Mouse (Mus musculus) hindbrain, embryonic 14.5 days (tissue): Measurements from ENCODE around the gene Cited2. TPM values are rescaled to one million over a fixed set of nuclear protein-coding genes. Genes with fewer than 3 reads are reported as not detected.
A peak's percentile ranks its signal among the peaks of the same experiment; 100 is the strongest.

Source experiments
- ATAC-seq: fragments of 200-750 bp; cut with Nextera tagmentation; 2 replicates; pipeline ENCODE4 v1.8.0; 2017; ENCODE audit warnings: moderate number of reproducible peaks, mild to moderate bottlenecking, moderate TSS enrichment, moderate library complexity; ENCODE audit not compliant: low FRiP score
- DNase-seq: peaks from one replicate; pipeline ENCODE4 v3.0.0-alpha.2; 2015; ENCODE audit warnings: low spot score
- H3K27ac ChIP-seq: fragments of 300-500 bp; sonication (generic); 2 replicates; pipeline ENCODE4 v1.5.1; 2014; ENCODE audit warnings: mild to moderate bottlenecking, moderate library complexity
- H3K27me3 ChIP-seq: fragments of 300-500 bp; sonication (generic); 2 replicates; pipeline ENCODE4 v1.6.1; 2014; ENCODE audit warnings: mild to moderate bottlenecking, low read length, mixed read lengths; ENCODE audit not compliant: control insufficient read depth, insufficient read depth
- H3K36me3 ChIP-seq: fragments of 300-500 bp; sonication (generic); replicated peaks from 2 replicates; pipeline ENCODE4 v1.6.1; 2014; ENCODE audit not compliant: control insufficient read depth, insufficient read depth
- H3K4me1 ChIP-seq: fragments of 300-500 bp; sonication (generic); replicated peaks from 2 replicates; pipeline ENCODE4 v1.6.1; 2014; ENCODE audit warnings: antibody characterized with exemption, low read length, mixed read lengths; ENCODE audit not compliant: control insufficient read depth, insufficient read depth
- H3K4me2 ChIP-seq: fragments of 300-500 bp; sonication (generic); replicated peaks from 2 replicates; pipeline ENCODE4 v1.6.1; 2014; ENCODE audit warnings: mild to moderate bottlenecking, moderate library complexity
- H3K4me3 ChIP-seq: fragments of 300-500 bp; sonication (generic); replicated peaks from 2 replicates; pipeline ENCODE4 v1.5.1; 2014; ENCODE audit warnings: mild to moderate bottlenecking, low read length
- H3K9ac ChIP-seq: fragments of 300-500 bp; sonication (generic); 2 replicates; pipeline ENCODE4 v1.6.1; 2014
- H3K9me3 ChIP-seq: fragments of 300-500 bp; sonication (generic); 2 replicates; pipeline ENCODE4 v1.6.1; 2016; ENCODE audit warnings: low read length; ENCODE audit not compliant: control insufficient read depth
- WGBS: fragments of 180-500 bp; shearing (Covaris S2); extraction: QIAGEN DNeasy Blood & Tissue Kit; methylation state at CpG from one replicate; pipeline ENCODE4 v1.1.7; 2014; 5-methylcytosine and 5-hydroxymethylcytosine counted together
- polyA plus RNA-seq: library from polyadenylated mRNA; unstranded; fragments of >200 nt; fragmentation: Nextera tagmentation; extraction: Ambion mirVana; gene quantifications from 2 replicates; pipeline ENCODE4 v1.2.1, GENCODE M21; 2014

The Cited2 gene
- polyA plus RNA-seq, 1 experiment from 2014 or later: 82.2 TPM

DNA sequence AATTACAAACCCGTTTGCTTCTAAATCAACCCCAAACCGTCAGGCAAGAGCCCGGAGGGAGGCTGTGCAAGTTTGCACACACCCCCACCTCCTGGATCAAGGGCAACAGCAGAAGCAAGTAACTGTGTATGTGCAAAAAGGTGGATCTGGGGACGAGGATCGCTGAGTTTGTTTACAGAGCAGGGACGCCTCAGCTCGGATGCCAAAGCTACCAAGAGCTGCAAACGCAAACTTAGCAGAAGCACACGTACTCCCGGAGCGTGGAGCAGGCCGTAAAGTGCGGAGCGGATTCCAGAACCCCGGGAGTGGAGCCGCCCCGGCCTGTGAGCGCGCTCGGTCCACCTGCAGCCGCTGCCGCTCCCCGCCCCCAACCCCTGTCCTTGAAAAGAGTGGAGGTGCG, 860 bp upstream of the Cited2 start:
- Histone ChIP-seq H3K27ac (peak overlapping the region; percentile 99), H3K36me3 (0 out of 2 replicates have a peak, but pooled peaks cover 6% of the 10 kb centered on the region), H3K9ac (peak overlapping the region; percentile 96), H3K27me3 (no peaks in the 10 kb centered on the region), H3K4me2 (peak overlapping the region; percentile 72), H3K9me3 (no peaks in the 10 kb centered on the region), H3K4me1 (peaks cover 21% of the 10 kb centered on the region; the same call in 1 of the 2 replicates), H3K4me3 (peak overlapping the region; percentile 84)
- under 1% methylated on average over 24 of the region's 24 CpGs for WGBS
- DNase-seq (peak; percentile 96), ATAC-seq (peak; percentile 86)

DNA sequence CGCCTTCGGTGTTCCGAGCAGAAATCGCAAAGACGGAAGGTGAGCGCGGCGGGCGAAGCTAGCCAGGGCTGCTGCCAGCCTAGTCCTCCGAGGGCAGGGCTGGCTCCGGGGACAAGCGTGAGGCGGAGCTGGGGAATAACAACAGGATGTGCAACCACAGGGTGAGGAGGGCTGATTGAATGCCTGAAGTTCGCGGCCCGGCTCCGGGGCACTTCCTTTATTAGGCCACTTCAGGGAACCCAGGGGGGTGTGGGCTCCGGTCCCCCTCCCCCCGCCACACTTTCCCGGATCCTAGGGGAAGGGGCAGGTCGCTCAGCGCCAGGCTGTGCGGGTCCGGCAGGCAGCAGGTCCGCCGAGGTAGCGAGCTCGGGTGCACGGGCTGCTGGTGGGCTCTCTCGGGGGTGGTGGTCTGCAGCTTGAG, 413 bp downstream of the Cited2 start:
- Histone ChIP-seq H3K36me3 (0 out of 2 replicates have a peak, but pooled peaks cover 6% of the 10 kb centered on the region), H3K27ac (peak overlapping the region; percentile 99), H3K4me1 (peaks cover 28% of the 10 kb centered on the region; the same call in 1 of the 2 replicates), H3K4me2 (peak overlapping the region; percentile 57), H3K4me3 (peak overlapping the region; percentile 84), H3K27me3 (no peaks in the 10 kb centered on the region), H3K9ac (peak overlapping the region; percentile 96), H3K9me3 (no peaks in the 10 kb centered on the region)
- DNase-seq: peak; percentile 57
- under 1% methylated on average over 30 of the region's 30 CpGs for WGBS
- peak; percentile 47 for ATAC-seq

DNA sequence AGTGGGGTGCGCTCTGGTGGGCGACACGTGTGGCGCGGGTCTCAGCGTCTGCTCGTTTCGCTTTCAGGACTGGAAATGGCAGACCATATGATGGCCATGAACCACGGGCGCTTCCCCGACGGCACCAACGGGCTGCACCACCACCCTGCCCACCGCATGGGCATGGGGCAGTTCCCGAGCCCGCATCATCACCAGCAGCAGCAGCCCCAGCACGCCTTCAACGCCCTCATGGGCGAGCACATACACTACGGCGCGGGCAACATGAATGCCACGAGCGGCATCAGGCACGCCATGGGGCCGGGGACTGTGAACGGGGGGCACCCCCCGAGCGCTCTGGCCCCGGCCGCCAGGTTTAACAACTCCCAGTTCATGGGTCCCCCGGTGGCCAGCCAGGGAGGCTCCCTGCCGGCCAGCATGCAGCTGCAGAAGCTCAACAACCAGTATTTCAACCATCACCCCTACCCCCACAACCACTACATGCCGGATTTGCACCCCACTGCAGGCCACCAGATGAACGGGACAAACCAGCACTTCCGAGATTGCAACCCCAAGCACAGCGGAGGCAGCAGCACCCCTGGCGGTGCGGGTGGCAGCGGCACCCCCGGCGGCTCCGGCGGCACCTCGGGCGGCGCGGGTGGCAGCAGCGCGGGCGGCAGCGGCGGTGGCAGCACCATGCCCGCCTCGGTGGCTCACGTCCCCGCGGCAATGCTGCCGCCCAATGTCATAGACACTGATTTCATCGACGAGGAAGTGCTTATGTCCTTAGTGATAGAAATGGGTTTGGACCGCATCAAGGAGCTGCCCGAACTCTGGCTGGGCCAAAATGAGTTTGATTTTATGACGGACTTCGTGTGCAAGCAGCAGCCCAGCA, 1.1 kb downstream of the Cited2 start:
- peak overlapping the region; percentile 99 for H3K27ac ChIP-seq
- under 1% methylated on average over 62 of the region's 65 CpGs for WGBS
- H3K9ac ChIP-seq: peak overlapping the region; percentile 96

GRCm38 (mm10) chr10:17725037-17725584, 2.1 kb downstream of the Cited2 start:
- peaks cover 28% of the 10 kb centered on the region; the same call in 1 of the 2 replicates for H3K4me1 ChIP-seq
- H3K4me3 ChIP-seq: peak overlapping the region; percentile 84
- H3K4me2 ChIP-seq: peak overlapping the region; percentile 57
- peak; percentile 28 for DNase-seq
- 14% methylated on average over 8 of the region's 8 CpGs for WGBS
- H3K9me3 ChIP-seq: no peaks in the 10 kb centered on the region
- H3K9ac ChIP-seq: peak overlapping the region; percentile 96
- no peaks in the 10 kb centered on the region for H3K27me3 ChIP-seq
- H3K27ac ChIP-seq: peak overlapping the region; percentile 99
- 0 out of 2 replicates have a peak, but pooled peaks cover 6% of the 10 kb centered on the region for H3K36me3 ChIP-seq
- no peak for ATAC-seq

More for the DNA sequence above, 1.1 kb downstream of the Cited2 start:
- H3K9me3 ChIP-seq: no peaks in the 10 kb centered on the region
- peak overlapping the region; percentile 57 for H3K4me2 ChIP-seq
- DNase-seq (peak; percentile 50), ATAC-seq (peak; percentile 24)
- 0 out of 2 replicates have a peak, but pooled peaks cover 6% of the 10 kb centered on the region for H3K36me3 ChIP-seq
- no peaks in the 10 kb centered on the region for H3K27me3 ChIP-seq
- peak overlapping the region; percentile 84 for H3K4me3 ChIP-seq
- H3K4me1 ChIP-seq: peaks cover 28% of the 10 kb centered on the region; the same call in 1 of the 2 replicates

DNA sequence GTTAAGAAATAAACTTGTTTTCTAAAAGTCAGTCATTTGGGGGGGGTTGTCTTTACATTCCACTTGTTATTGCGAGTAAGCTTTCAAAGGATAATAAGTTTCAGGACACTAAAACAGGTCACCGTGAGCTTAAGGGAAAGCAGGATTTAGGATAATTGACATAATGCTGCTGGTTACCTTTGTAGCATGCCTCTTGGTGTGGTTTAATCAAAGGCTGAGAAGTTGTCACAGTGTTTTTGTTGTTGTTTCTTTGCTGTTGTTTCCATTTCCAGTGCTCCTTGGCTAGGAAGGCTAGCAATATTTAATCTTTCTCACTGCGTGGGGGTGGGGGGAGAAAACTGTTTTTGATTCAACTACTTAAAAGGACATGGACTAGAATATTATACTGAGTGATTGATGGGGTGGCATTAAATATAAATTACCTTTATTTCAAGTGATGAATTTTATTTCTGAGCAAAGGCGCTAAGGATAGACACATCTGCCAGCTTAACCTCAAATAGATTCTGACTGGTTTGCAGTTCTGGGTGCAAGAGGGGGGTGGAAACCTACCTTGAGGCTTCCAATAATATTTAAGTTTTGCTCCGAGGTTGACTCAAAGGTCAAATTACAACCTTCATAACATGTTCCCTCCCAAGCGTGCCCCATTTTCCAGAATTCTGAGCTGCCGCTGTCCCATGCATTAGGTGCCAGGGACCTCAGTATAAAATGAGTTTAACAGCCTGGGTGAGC, 2.8 kb downstream of the Cited2 start:
- Histone ChIP-seq H3K4me1 (peaks cover 28% of the 10 kb centered on the region; the same call in 1 of the 2 replicates), H3K27ac (peak overlapping the region; percentile 62; the same call in 1 of the 2 replicates), H3K4me2 (peak overlapping the region; percentile 57), H3K9ac (peak overlapping the region; percentile 59), H3K4me3 (peak overlapping the region; percentile 84), H3K36me3 (0 out of 2 replicates have a peak, but pooled peaks cover 6% of the 10 kb centered on the region), H3K9me3 (no peaks in the 10 kb centered on the region), H3K27me3 (no peaks in the 10 kb centered on the region)
- DNase-seq: no peak
- ATAC-seq: no peak
- WGBS: 42% methylated on average over 7 of the region's 7 CpGs

- ATAC-seq: no peak
- Histone ChIP-seq H3K9me3 (no peaks in the 10 kb centered on the region), H3K4me1 (peaks cover 23% of the 10 kb centered on the region; the same call in 1 of the 2 replicates), H3K36me3 (0 out of 2 replicates have a peak, but pooled peaks cover 6% of the 10 kb centered on the region), H3K4me2 (peak overlapping the region; percentile 57), H3K27me3 (no peaks in the 10 kb centered on the region), H3K27ac (peak overlapping the region; percentile 62; the same call in 1 of the 2 replicates), H3K9ac (peak overlapping the region; percentile 59), H3K4me3 (peak overlapping the region; percentile 84)
- 42% methylated on average over 2 of the region's 2 CpGs for WGBS
- DNase-seq: no peak
Observed at GRCm38 (mm10) chr10:17726373-17726720, 3.3 kb downstream of the Cited2 start.

DNA sequence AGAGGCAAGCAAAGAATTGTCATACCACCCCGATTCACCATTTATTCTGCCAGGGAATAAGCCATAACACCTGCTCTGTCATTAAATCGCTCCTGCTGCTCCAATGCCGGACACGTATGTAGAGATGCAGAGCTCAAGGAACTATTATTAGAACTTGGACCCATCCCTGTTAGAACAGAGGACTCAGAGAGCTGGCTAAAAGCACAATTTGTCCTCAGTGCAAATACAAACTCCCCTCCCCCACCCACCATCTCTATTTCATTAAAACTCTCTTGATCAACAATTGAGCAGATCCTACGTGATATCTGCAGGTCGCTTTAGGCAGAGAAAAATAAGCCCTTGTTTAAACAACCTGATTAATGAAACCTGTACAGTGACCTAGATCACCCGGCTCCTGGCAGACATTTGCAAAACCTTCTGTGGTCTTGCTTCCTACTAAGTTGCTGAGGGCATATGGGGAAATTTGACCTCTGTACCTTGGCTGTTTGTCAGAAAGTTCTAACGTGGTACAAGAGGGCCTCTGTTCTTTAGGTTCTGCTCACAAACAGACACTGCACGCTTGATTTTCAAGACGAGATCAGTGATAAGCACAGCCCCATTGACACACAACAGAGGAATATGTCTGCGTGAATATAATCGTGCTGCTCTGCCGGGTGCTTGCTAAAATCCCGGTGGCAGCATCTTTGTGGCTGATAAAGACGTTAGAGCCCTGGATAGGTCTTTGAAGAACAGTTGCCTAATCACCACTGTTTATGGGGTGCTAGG, 4.3 kb downstream of the Cited2 start:
- Histone ChIP-seq H3K9me3 (no peaks in the 10 kb centered on the region), H3K4me2 (peak overlapping the region; percentile 57), H3K4me1 (peaks cover 23% of the 10 kb centered on the region; the same call in 1 of the 2 replicates), H3K27me3 (no peaks in the 10 kb centered on the region), H3K36me3 (0 out of 2 replicates have a peak, but pooled peaks cover 6% of the 10 kb centered on the region), H3K27ac (peak overlapping the region; percentile 62), H3K9ac (peak overlapping the region; percentile 59), H3K4me3 (peak overlapping the region; percentile 84)
- 10% methylated on average over 15 of the region's 15 CpGs for WGBS
- ATAC-seq: no peak
- DNase-seq: peak; percentile 36

GRCm38 (mm10) chr10:17727926-17728279, 4.9 kb downstream of the Cited2 start:
- Histone ChIP-seq H3K27me3 (no peaks in the 10 kb centered on the region), H3K36me3 (0 out of 2 replicates have a peak, but pooled peaks cover 6% of the 10 kb centered on the region), H3K9ac (peak overlapping the region; percentile 59), H3K27ac (peak overlapping the region; percentile 62), H3K4me2 (peak overlapping the region; percentile 57), H3K4me3 (peak overlapping the region; percentile 84), H3K9me3 (no peaks in the 10 kb centered on the region), H3K4me1 (peaks cover 23% of the 10 kb centered on the region; the same call in 1 of the 2 replicates)
- peak; percentile 79 for DNase-seq
- ATAC-seq: no peak
- WGBS: 10% methylated on average over 5 of the region's 5 CpGs
